Mouse (Mus musculus): Measurements from ENCODE around the gene Sec11a. TPM values are rescaled to one million over a fixed set of nuclear protein-coding genes. Genes with fewer than 3 reads are reported as not detected.

The Sec11a gene
- 208 and 219 TPM in 2 replicates for polyA plus RNA-seq (2016; fragmentation: Nextera tagmentation; extraction: Ambion mirVana)

GRCm38 (mm10) chr7:80947445-80948350, at the start of gene Sec11a:
TSS of gene Sec11a (minus strand) at chr7:80947780.
- H3K9ac ChIP-seq, result peak within 1 kb of the TSS; percentile 79
- no peaks in the 10 kb centered on the region for H3K9me3 ChIP-seq
- WGBS, result 3% methylated on average over 44 of the region's 44 CpGs
- peaks cover 16% of the 10 kb centered on the region; the same call in 1 of the 2 replicates for H3K4me1 ChIP-seq
- peak within 1 kb of the TSS; percentile 93 for H3K27ac ChIP-seq
- peaks cover 9% of the 10 kb centered on the region; the same call in 1 of the 2 replicates for H3K36me3 ChIP-seq
- peak within 1 kb of the TSS; percentile 91 for H3K4me2 ChIP-seq (replicated peaks)
- peak within 1 kb of the TSS; percentile 79 for H3K4me3 ChIP-seq
- H3K27me3 ChIP-seq, result no peaks in the 10 kb centered on the region
- peak; percentile 99 for ATAC-seq (ENCODE audit: insufficient number of reproducible peaks, insufficient read depth, low FRiP score, low TSS enrichment)

DNA sequence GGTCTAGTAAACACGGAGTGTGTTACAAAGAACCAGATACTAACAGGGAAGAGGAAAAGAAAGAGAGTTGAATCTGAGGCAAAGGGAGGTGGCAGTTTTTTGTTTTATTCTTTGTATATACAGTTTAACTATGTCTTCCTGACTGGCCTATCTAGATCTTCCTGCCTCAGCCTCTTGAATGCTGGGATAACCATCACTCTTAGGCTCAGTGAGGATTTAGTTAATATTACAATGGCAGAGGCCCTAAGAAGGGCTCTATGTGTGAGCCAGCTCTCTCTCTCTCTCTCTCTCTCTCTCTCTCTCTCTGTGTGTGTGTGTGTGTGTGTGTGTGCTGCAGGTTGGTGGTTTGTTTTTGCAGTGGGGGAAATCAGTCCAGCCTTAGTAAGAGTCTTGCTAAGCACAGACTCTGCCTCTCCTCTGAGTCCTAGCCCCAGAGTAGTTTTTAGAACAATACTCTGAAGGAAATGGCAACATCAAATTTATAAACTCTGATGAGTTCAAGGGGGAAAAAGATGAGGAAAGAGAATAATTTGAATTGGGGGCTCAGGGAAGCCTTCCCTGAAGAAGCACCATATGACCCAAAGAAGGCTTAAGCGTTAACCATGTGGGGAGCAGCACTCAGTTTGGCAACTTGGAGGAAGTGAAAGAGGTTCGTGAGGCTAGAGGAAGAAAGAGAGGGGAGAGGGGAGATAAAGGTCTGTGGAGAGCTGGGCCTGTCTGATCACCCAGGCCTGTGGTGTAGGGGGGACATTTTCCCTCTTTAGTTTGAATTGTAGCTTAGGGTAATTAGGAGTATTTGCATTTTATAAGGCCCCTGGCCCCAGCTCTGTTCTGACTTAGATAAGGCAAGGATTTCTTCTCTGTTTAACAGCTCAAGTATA, 47.9 kb upstream of the Sec11a start:
- Histone ChIP-seq H3K9ac (no peak overlapping the region), H3K4me1 (peaks cover 20% of the 10 kb centered on the region), H3K27me3 (no peaks in the 10 kb centered on the region), H3K36me3 (no peaks in the 10 kb centered on the region), H3K27ac (no peak overlapping the region), H3K4me2 (replicated peaks) (peak overlapping the region; percentile 90; the same call in 1 of the 2 replicates), H3K4me3 (no peak overlapping the region), H3K9me3 (no peaks in the 10 kb centered on the region)
- no peak for ATAC-seq (ENCODE audit: insufficient number of reproducible peaks, insufficient read depth, low FRiP score, low TSS enrichment)
- WGBS, result 59% methylated on average over 3 of the region's 3 CpGs

GRCm38 (mm10) chr7:80994663-80995005, 47.1 kb upstream of the Sec11a start:
- no peaks in the 10 kb centered on the region for H3K27me3 ChIP-seq
- 37% methylated on average over 6 of the region's 6 CpGs for WGBS
- H3K36me3 ChIP-seq, result no peaks in the 10 kb centered on the region
- no peak for ATAC-seq (ENCODE audit: insufficient number of reproducible peaks, insufficient read depth, low FRiP score, low TSS enrichment)
- H3K4me1 ChIP-seq, result peaks cover 20% of the 10 kb centered on the region
- no peaks in the 10 kb centered on the region for H3K9me3 ChIP-seq
- no peak overlapping the region for H3K27ac ChIP-seq
- H3K4me3 ChIP-seq, result peak overlapping the region; percentile 65
- H3K9ac ChIP-seq, result peak overlapping the region; percentile 84
- peak overlapping the region; percentile 90 for H3K4me2 ChIP-seq (replicated peaks)

DNA sequence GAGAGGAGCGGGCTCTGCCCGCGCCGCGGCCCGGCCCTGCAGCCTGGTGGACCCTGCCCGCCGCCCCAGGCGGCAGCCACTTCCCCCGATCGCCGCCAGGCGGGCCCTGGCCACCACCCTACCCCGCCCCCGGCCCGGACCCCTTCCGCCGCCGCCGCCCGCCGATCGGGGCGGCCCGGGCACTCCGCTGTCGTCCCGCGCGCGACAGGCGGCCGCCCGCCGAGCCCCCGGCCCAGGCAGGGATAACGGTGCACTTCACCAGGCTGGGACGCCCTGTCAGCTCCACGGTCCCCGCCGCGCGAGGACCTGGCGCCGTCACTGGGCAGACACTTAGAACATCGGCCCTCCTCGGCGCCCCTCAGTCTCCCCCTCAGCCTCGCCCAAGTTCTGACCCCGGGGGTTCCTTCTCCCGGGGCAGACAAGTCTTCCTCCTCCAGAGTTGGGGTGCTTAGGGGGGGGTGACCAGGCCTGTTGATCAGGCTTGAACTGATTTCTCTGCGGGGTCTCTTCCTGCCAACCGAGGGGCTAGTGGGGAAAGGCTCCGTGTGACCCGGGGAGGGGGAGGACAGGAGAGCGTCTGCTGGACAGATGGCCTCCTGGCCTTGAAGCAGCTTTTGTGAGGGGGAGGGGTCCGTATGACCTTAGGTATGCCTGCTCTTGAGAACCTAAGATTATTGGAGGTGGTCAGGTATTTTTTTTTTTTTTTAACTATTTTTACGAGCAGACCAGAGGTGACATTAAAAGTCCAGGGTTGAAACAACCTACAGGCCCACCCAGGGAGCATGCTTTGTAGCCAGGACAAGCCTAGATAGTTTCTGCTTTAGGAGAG, 46.5 kb upstream of the Sec11a start:
- Histone ChIP-seq H3K9me3 (no peaks in the 10 kb centered on the region), H3K9ac (peak overlapping the region; percentile 84), H3K4me2 (replicated peaks) (peak overlapping the region; percentile 90), H3K36me3 (no peaks in the 10 kb centered on the region), H3K4me1 (peaks cover 20% of the 10 kb centered on the region), H3K27ac (peak overlapping the region; percentile 97), H3K4me3 (peak overlapping the region; percentile 65), H3K27me3 (no peaks in the 10 kb centered on the region)
- 2% methylated on average over 44 of the region's 58 CpGs for WGBS
- ATAC-seq (ENCODE audit: insufficient number of reproducible peaks, insufficient read depth, low FRiP score, low TSS enrichment), result peak; percentile 91

DNA sequence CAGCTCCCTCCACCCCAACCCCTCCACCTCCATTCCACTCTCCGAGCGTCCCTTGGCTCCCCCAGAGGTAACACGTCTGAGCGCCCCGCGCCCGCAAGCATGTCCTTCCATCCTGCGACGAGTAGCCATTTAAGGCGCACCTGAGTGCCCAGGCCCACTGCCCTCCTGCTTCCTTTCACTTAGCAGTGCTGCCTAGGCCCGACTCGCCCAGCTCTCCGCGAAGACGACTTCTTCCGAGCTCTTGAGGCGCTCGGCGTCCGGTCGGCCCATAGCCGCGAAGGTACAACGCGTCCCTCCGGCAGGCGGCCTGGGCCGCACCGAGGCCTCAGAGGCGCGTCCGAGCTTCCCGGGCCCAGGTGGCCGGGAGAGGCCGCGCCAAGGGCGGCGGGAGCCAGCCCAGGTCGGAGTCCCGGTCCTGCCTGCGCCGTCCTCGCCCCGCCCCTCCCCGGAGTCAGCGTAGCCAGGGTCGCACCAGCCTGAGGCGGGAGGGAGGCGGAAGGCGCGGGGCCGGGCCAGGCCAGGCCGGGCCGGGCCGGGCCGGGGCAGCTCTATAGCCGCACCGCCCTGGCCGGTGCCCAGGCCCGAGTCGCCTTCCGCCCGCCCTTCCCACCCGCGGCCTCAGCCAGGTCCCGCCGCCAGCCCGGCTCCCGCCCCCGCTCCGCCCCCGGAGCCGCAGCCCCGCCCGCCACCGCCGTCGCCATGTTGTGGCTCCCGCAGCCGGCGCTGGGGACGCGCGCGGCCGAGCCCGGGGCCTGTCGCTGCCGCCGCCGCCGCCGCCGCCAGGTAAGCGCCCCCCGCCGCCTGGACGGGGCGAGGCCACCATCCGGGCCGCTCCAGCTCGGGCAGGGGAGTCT, 45.6 kb upstream of the Sec11a start, which contains the start of gene Zfp592:
Zfp592 (plus strand) TSS at position 702 of the 854 bp plus-strand sequence.
- Histone ChIP-seq H3K27ac (peak within 1 kb of the TSS; percentile 97), H3K9me3 (no peaks in the 10 kb centered on the region), H3K36me3 (no peaks in the 10 kb centered on the region), H3K4me3 (peak within 1 kb of the TSS; percentile 65), H3K9ac (peak within 1 kb of the TSS; percentile 84), H3K4me1 (peaks cover 20% of the 10 kb centered on the region), H3K27me3 (no peaks in the 10 kb centered on the region), H3K4me2 (replicated peaks) (peak within 1 kb of the TSS; percentile 90)
- WGBS, result under 1% methylated on average over 85 of the region's 102 CpGs
- peak; percentile 89 for ATAC-seq (ENCODE audit: insufficient number of reproducible peaks, insufficient read depth, low FRiP score, low TSS enrichment)

DNA sequence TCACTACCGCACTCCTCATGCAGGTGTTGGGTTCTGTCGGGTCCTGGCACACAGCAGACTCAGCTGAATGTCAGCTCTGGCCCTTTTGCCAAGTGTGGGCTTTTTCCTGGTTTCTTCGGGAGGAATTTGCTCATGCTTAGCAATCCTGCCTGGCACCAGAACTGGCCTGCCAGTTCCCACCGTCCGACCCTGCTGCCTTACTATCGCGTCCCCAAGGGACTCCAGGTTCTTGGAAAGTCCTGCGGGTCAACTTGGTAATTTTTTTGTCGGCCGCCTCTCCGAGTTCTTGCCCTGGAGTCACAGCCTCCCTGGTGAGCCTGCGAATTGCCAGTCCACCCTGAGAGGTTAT, 45.0 kb upstream of the Sec11a start:
- no peak for ATAC-seq (ENCODE audit: insufficient number of reproducible peaks, insufficient read depth, low FRiP score, low TSS enrichment)
- no peaks in the 10 kb centered on the region for H3K9me3 ChIP-seq

DNA sequence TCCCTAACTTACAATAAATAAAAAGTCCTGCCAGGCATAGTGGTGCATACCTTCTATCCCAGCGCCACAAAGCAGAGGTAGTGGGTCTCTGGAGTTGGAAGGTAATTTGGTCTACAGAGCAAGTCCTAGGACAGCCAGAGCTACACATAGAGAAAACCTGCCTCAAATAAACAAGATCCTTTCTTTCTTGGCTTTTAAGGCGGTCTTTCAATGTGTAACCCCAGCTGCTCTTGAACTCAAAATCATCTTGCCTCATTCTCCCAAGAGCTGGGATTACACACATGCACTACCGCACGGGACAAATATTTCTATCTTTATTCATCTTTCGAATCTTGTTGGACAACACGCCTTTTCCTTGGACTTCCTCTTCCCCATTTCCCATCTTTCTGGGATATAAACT, 44.5 kb upstream of the Sec11a start:
- Histone ChIP-seq H3K4me3 (peak overlapping the region; percentile 65), H3K9ac (peak overlapping the region; percentile 84), H3K9me3 (no peaks in the 10 kb centered on the region), H3K36me3 (no peaks in the 10 kb centered on the region), H3K4me2 (replicated peaks) (peak overlapping the region; percentile 90), H3K4me1 (peaks cover 20% of the 10 kb centered on the region), H3K27ac (no peak overlapping the region), H3K27me3 (no peaks in the 10 kb centered on the region)
- no peak for ATAC-seq (ENCODE audit: insufficient number of reproducible peaks, insufficient read depth, low FRiP score, low TSS enrichment)
- WGBS, result 71% methylated on average over 6 of the region's 6 CpGs

More for the DNA sequence above, 45.0 kb upstream of the Sec11a start:
- WGBS, result under 1% methylated on average over 12 of the region's 12 CpGs
- Histone ChIP-seq H3K27ac (peak overlapping the region; percentile 97), H3K4me1 (peaks cover 20% of the 10 kb centered on the region), H3K27me3 (no peaks in the 10 kb centered on the region), H3K9ac (peak overlapping the region; percentile 84), H3K36me3 (no peaks in the 10 kb centered on the region), H3K4me2 (replicated peaks) (peak overlapping the region; percentile 90), H3K4me3 (peak overlapping the region; percentile 65)

DNA sequence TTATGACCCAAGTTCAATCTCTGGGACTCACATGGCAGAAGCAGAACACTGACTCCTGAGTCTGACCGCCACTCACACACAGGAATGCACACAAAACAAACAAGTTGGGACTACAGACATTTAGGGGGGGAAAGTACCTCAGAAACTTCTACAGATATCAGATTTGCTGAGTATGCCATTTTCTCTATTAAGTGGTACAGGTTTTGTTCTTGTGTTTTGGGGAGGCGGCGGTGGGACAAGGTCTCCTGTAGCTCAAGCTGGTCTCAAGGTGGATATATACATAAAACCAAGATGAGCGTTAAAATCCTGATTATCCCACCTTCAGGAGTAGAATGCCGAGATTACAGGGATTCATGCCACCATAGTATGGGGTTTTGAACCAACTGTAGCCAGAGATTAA, 44.0 kb upstream of the Sec11a start:
- no peak overlapping the region for H3K9ac ChIP-seq
- H3K27ac ChIP-seq, result no peak overlapping the region
- no peak for ATAC-seq (ENCODE audit: insufficient number of reproducible peaks, insufficient read depth, low FRiP score, low TSS enrichment)
- no peaks in the 10 kb centered on the region for H3K36me3 ChIP-seq
- peak overlapping the region; percentile 90; the same call in 1 of the 2 replicates for H3K4me2 ChIP-seq (replicated peaks)
- no peak overlapping the region for H3K4me3 ChIP-seq
- no peaks in the 10 kb centered on the region for H3K27me3 ChIP-seq
- no peaks in the 10 kb centered on the region for H3K9me3 ChIP-seq
- H3K4me1 ChIP-seq, result peaks cover 20% of the 10 kb centered on the region
- WGBS, result 92% methylated on average over 5 of the region's 5 CpGs

DNA sequence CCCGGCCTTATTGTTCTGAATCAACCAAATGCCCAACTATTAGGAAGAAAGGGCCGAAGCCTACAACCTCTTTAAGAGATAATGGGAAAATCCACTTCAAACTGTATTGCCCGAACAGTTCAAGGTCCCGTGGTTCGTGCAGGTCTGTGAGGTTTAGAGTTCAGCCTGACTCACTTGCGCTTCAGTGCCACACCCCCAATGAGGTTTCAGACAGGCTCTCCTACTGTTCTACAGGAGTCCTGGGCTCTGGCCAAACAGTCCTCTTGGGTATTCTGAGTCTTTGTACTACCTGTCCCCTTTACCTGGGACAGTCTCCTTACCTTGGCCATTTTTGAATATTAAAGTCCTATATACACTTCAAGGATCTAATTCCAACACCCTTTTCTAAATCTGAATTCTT, 42.7 kb upstream of the Sec11a start:
- Histone ChIP-seq H3K4me2 (replicated peaks) (no peak overlapping the region), H3K27ac (no peak overlapping the region), H3K36me3 (no peaks in the 10 kb centered on the region), H3K9ac (no peak overlapping the region), H3K4me1 (peaks cover 19% of the 10 kb centered on the region), H3K4me3 (no peak overlapping the region), H3K27me3 (no peaks in the 10 kb centered on the region), H3K9me3 (no peaks in the 10 kb centered on the region)
- WGBS, result 93% methylated on average over 6 of the region's 6 CpGs
- no peak for ATAC-seq (ENCODE audit: insufficient number of reproducible peaks, insufficient read depth, low FRiP score, low TSS enrichment)

DNA sequence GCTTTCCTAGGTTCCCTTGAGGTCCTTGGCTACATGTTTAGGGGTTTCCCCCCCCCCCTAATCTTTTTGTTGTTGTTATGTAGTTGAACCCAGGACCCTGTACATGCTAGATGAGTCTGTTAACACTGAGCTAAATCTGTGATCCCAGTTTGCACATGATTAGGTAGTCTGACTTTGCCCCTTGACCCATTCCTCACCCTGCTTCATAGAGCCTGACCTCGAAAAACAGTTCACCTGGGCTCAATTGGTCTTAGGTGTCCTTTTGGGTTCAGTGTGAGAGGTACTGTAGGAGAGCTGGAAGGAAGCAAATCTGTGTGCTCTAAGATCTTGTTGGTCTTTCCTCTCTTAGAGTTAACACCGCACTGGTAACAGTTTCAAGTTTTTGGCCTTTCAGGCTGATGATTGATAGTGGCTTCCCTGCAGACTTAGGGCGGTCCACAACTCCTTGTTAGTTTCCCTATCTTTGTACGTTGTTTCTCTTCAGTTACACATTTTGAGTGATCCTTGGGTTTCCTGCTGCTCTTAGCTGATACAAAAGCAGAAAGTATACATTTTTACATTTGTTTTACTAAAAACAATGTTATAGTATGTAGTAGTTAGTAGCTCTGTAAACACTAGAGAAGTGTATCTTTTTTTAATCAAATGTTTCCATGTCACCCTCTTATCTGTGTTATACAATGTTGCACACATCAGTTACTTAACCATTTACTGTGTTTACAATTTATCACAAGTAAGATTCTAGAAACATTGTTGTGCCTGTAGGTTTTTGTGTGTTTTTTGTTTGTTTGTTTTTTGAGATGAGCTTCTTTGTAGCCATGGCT, 40.4 kb upstream of the Sec11a start:
- no peak overlapping the region for H3K4me2 ChIP-seq (replicated peaks)
- no peak overlapping the region for H3K27ac ChIP-seq
- H3K4me1 ChIP-seq, result peaks cover 10% of the 10 kb centered on the region
- no peak overlapping the region for H3K9ac ChIP-seq
- no peak overlapping the region for H3K4me3 ChIP-seq
- no peaks in the 10 kb centered on the region for H3K27me3 ChIP-seq
- no peak for ATAC-seq (ENCODE audit: insufficient number of reproducible peaks, insufficient read depth, low FRiP score, low TSS enrichment)
- no peaks in the 10 kb centered on the region for H3K36me3 ChIP-seq
- 85% methylated on average over 4 of the region's 4 CpGs for WGBS
- H3K9me3 ChIP-seq, result no peaks in the 10 kb centered on the region

All from embryonic facial prominence, embryonic 12.5 days (tissue).